Mouse (Mus musculus): Measurements from ENCODE around the gene Scarf2.

The Scarf2 gene

DNA sequence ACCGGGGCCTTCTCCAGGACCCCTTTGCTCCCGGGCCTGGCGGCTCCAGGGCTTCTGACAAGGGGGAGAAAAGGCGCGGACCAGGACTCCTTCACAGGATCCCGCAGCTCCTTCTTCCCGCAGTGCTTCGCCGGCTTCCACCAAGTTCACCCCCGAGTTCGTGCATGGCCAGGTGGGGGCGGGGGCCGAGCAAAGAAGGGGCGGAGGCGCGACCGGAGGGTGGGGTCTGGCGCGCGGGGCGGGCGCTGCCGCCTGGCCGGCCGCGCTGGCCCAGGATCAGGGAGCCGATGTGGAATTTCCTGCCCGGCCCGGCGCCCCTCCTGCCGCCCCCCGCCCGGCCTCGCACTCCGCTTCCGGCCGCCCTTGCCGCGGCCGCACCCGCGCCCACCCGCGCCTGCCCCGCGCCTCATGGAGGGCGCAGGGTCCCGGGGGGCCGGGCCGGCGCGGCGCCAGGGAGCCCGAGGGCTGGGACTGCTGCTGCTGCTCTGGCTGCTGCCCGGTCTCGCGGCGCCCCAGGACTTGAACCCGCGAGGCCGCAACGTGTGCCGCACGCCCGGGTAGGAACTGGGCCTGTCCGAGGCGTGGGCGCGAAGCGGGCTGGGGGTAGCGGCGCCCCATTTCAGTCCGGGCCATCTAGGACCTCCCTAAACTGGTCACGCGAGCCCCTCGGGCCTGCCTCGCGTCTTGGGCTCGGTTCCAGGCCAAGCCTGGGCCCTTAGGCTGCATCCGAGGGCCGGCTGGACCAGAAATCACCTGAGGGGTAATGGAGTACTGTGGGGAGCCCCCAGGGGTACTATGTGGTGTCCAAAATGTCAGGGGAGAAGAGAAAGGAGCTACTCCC, at the start of gene Scarf2:
Gene Scarf2 (plus strand): TSS at position 312 of the 841 bp plus-strand sequence.
- DNase-seq (ENCODE audit: low read depth, low spot score) = no peak

DNA sequence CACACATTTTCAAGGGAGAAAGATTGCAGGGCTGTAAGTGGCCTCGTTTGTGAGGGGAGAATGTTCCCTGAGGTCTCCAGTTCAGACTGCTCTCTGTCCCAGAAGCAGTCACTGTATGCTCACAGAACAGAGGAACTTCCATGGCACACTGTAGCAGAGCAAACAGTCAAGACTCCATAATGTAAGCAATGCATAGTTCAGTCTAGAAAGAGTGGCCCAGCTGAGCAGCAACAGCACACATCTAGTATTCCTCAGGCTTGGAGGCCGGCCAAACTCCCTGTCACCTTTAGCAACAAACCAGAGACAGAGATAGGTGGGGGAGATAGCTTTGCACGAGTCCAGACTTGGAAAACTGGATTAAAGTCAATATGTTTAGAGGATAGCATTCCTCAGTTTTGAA, 44.1 kb upstream of the Scarf2 start:
- DNase-seq (ENCODE audit: low read depth, low spot score) = no peak

DNA sequence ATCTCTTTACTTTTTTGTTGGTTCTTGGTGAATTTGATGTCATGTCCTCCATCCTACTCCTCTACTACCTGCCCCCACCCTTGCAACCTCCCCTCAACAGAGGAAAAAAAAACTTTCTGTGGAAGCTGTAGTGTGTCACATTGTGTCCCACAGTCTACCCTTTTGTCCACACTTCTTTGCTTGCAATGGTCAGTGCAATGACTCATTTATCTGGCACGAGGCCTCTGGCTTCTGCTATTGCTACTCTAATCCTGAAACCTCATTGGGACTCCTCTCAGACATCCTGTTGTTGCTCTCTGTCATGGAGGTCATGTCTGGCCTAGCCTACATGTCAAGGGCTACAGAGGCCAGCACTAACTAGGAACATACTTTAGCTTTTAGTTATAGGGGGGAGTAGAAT, 43.4 kb upstream of the Scarf2 start:
- no peak for DNase-seq (ENCODE audit: low read depth, low spot score)

DNA sequence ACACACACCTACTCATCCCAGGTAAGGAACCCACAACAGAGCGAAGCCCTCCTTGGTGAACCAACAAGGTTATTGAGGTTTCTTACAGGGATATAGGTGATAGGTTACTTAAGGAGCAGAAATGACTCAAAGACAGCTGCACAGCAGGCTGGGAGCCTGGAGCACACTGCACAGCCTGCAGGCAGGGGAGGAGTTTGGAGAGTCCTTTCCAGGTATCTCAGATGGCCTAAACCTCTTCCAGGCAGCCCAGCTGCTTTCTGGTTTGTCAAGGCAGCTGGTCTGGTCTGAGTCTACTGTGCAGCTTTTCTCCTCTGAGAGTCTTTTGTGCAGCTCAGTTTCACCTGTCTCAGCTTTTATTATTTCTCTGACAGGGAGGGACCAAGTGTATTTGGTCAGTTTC, 39.3 kb upstream of the Scarf2 start:
- DNase-seq (ENCODE audit: low read depth, low spot score) = no peak

DNA sequence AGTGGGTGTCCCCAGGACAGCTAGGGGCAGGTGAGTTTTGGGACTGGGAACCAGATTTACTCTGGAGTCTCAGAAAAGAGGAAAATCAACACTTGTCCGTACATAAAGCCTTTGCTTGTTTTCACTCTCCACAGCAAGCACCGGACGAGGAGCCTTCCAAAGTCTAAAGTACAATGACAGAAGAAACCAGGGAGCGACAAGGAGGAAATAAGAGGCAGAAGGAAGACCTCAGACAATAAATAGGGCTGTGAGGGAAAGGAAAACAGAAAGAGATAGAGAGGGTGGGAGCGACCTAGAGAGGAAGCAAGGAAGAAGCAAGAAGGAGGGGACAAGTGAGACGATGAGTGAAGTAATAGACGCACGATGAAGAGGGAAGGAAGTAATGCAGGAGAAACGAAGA, 38.2 kb upstream of the Scarf2 start:
- no peak for DNase-seq (ENCODE audit: low read depth, low spot score)

DNA sequence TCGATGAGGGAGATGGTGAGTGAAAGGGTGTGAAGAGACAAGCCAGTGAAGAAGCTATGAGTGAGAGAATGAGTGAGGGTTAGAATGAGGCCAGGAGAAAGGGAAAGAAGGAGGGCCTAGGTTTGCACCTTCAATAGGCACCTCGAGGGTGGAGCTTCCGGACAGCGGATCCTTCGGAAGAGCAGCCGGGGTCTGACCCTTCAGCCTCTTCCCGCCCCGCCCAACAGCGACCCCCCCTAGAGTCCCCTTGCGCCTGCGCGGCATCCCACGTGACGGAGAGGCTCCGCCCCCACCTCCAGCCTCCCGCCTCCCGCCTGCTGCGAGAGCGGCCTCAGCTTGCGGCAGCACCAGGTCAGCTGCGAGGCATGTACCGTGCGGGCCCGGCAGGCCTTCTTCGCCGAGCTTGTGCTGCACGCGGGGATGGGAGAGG, 37.7 kb upstream of the Scarf2 start, which contains the start of gene Klhl22:
Gene Klhl22 (plus strand): TSS at position 275 of the 430 bp plus-strand sequence.
- peak; percentile 96 for DNase-seq (ENCODE audit: low read depth, low spot score)

DNA sequence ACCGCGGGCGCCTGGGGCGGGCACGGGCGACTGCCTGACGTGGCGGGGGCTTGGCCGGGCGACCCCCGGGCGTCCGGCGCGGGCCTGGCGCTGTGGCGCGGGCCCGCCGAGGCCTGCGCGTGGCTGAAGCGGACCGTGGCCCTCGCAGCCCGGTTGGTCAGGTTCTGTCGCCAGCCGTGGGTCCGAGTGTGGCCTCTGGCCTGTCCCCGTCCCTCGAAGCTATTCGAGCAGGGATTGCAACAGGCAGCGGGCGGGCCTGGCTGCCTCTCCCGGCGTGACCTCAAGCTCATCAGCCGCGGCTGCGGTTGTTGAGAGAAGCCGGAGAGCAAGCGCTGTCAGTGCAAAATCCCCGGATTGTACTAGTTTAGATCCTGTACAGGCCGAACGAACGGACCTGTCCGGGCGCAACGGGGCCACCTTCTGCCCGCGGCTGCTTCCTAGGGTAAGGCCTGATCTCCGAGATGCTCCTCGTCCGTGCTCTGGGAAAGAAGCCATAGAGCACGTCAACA, 37.2 kb upstream of the Scarf2 start:
- DNase-seq (ENCODE audit: low read depth, low spot score) = peak; percentile 73

DNA sequence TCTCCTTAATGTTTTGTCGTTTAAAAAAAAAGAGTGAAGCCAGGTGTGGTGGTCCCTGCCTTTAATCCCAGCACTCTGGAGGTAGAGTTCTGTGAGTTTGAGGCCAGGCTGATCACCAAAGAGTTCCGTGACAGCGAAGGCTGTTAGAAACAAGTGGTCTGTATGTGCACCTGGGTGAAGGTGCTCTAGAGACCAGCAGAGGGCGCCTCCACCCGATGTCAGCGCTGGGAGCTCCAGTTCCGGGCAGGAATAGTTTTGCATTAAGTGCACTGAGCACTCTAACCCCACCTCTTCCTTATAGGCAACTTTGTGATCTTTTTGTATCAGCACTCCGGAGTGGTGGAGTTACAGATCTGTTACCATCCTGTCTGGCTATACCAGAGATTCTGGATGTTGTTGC, 36.4 kb upstream of the Scarf2 start:
- DNase-seq (ENCODE audit: low read depth, low spot score) = peak; percentile 51

DNA sequence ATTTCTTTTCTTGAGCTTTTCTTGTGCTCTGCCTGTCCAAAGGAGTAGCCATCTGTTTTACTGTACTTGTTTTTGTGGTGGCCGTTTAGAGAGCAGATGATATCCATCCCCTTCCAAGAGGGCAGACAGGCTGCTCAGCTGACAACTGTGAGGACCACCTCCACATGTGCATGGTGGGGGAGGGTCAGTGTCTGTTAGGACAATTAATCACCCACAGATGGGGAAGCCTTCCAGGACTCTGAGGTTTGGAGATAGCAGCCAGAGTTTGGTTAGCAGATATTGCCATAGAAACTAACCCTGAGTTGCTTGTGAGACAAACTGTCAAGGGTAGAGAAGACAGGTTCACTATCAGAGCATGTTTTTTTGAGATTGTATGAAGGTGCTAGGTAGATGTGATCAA, 36.0 kb upstream of the Scarf2 start:
- no peak for DNase-seq (ENCODE audit: low read depth, low spot score)

DNA sequence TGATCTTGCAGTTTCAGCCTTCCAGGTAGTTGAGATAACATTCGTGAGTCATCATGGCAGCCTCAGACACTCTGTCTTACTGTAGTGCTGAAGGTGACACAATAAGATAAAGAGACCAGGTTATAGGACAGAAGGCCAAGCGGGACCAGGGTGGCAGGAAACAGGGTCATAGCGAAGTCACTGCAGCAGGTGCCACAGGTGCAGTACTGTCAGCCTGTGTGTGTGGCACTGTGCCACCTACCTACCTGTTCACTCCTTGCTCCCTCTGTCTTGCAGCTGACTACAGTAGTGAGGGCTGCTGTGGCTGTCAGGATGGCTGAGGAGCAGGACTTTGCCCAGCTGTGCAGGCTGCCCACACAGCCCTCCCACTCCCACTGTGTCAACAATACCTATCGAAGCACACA, 33.0 kb upstream of the Scarf2 start:
- no peak for DNase-seq (ENCODE audit: low read depth, low spot score)

DNA sequence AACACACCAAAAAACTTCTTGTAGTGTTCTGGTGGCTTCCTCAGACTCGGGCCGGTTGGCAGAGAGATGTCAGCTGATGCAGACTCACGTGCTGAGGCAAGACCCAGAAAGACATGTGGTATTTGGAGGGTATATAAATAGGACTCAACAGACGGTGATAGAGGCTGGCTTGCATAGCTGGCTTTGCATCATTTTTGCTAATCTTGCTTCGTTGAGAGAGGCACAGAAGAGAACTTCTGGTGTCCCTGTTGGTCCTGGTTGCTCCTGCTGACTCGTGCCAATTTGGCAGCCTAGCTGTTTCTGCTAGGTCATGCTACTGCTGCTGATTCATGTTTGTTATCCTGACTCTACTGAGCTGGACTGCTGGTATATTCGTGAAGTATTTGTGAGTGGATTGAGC, 28.2 kb upstream of the Scarf2 start:
- DNase-seq (ENCODE audit: low read depth, low spot score) = peak; percentile 95

DNA sequence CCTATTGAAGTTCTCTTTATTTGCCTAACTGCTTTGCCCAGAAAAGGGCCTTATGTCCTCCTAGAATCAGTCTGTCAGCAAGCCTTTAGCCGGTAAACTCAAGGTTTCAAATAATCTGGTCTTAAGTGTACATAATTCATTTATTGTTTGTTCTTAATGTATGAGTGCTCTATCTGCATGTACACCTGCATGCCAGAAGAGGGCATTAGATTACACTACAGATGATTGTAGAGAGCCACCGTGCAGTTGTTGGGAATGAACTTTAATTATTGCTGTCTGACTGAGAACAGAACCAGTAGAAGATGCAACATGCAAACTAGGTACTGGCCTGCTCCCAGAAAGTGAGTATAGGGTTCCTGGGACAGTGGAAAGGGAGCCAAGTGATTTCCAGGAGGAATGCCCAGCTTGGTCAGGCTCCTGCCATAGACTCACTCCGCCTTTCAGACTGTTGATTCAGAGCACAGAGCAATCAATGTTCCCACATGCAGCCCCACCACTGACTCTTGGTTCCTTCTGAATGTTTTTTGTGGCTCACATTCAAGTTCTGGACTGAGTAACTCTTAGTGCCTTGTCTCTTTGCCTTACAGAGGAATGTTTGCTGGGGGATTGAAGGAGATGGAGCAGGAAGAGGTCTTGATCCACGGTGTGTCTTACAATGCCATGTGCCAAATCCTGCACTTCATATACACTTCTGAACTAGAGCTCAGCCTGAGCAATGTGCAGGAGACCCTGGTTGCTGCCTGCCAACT, 25.8 kb upstream of the Scarf2 start:
- peak; percentile 25 for DNase-seq (ENCODE audit: low read depth, low spot score)

DNA sequence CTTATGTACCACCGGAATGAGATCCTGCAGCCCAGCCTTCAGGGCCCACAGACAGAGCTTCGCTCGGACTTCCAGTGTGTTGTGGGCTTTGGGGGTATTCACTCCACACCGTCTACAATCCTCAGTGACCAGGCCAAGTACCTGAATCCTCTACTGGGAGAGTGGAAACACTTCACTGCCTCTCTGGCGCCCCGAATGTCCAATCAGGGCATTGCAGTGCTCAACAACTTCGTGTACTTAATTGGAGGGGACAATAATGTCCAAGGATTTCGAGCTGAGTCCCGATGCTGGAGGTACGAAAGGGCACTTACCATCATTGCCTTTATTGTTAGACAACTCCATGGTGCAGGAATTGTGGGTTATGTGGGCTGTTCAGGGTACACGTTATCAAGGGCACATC, 20.3 kb upstream of the Scarf2 start:
- peak; percentile 32 for DNase-seq (ENCODE audit: low read depth, low spot score)

DNA sequence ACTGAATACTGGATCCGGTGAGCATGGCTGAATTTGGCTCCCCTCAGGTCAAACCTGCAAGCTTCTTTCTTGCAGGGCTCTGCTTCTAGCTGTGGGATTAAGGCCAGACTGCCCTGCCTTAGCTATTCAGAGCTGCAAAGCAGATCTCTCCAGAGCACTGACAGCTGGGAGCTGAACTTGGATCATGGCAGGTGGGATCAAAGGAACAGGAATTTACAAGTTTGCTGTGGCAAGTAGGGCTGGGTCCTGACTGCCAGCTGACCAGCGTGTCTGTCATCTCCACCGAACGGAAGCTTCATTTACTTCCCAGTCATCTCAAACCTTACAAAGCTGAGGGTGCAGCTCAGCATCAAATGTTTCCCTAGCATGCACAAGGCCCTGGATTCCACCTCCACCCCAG, 18.9 kb upstream of the Scarf2 start:
- DNase-seq (ENCODE audit: low read depth, low spot score) = no peak

DNA sequence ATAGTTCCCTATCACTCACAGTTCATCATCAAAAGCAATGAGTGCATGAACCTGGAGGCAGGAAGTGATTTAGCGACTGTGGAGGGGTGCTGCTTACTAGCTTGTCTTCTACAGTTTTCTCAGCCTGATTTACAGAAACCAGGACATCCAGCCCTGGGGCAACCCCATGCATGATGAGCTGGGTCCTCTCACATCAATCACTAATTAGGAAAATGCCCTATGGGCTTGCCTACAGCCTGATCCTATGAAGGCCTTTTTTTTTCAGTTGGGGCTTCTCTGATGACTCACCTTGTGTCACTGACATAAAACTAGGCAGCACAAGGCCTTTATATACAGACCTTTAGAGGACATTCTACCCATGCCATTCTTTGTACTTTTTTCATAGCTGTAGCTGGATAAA, 17.4 kb upstream of the Scarf2 start:
- DNase-seq (ENCODE audit: low read depth, low spot score) = no peak

DNA sequence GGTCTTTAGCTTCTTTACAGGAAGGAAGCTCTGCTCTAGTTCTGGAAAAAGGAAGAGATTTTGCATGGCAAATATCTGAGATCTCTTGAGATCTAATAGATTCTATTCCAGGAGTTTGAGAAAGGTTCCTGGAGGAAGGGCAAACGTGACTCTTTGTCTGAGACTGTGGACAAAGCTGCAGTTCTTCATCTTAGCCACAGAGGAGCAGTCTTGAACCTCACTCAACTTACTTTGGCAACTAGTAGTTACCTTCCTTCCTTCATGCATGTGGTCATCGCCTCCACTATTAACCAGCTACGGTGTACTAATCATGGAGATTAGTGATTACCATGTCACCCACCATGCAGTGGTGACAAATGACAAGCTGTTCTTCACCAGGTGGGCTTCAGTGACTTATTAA, 11.7 kb upstream of the Scarf2 start:
- DNase-seq (ENCODE audit: low read depth, low spot score) = peak; percentile 24

DNA sequence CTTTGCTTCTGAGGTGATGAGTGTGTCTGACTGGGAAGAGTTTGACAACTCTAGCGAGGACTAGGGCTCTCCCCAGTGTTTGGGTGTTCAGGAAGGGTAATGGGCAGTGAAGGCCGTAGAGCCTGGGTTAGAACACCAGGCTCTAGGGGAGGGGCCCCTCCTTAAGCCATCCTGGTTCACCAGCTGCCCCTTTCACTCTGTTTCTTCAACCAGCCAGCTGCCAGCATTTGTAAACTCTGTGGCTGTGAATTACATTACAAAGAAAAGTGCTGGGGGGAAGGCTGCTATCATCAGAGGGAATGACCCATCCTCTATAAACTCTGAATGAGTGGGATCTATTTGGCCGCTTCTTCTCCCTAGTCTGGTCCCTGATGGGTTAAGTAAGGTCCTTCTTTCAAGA, 4.4 kb upstream of the Scarf2 start:
- DNase-seq (ENCODE audit: low read depth, low spot score) = no peak

DNA sequence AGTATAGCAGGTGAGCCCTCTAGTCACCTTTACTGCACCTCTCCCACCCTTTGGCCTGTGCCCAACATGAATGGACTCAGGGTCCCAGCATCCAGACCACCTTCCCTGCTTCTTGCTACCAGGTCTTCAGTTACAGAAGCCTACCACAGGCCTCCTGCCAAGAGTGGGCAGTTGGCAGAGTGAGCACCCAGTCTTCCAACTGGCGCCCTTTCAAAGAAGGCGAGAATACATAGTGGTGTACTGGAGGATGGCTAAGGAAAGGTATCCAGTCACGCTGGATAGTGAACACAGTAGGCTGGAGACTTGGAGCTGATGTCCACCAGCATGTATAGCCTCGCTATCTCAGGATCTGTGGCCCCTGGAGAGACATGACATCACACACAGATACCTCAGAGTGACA, 3.0 kb upstream of the Scarf2 start:
- peak; percentile 61 for DNase-seq (ENCODE audit: low read depth, low spot score)

DNA sequence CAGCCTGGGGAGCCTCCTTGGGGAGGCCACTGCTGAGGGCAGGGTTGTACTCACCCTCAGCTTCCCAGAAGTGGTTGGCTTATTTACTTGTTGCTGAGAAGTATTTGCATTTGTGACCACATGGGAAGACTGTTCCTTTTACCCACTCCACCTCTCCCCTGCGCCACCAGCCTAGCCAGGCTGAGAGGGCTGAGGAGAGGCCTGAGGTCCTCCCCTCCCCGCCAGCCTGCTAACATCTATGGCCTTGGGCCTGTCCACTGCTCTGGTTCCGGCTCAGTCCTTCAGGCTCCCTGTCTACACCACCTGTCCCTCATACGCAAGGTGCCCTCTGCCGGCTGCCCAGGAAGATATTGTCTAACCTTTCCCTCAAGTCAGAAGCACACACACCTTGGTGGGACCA, 1.4 kb upstream of the Scarf2 start:
- no peak for DNase-seq (ENCODE audit: low read depth, low spot score)

DNA sequence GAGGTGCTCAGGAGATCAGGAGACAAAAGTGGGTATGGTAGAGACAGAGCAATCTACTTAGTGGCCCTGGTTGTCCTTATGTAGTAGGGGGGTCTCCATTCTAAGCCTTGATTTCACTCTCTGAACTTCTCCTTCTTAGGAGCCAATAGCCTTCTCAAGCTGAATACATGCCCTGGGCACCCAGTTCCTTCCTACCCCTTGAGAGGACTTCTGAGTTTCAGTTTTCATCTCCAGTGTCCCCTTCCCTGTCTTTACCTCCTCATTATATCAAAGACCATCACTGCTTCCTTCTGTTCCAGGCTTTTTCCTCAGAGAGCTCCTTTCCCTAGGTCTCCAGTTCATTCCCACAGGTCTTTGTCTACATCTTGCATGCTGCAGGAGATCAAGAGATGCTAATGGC, 563 bp upstream of the Scarf2 start:
- DNase-seq (ENCODE audit: low read depth, low spot score) = no peak

DNA sequence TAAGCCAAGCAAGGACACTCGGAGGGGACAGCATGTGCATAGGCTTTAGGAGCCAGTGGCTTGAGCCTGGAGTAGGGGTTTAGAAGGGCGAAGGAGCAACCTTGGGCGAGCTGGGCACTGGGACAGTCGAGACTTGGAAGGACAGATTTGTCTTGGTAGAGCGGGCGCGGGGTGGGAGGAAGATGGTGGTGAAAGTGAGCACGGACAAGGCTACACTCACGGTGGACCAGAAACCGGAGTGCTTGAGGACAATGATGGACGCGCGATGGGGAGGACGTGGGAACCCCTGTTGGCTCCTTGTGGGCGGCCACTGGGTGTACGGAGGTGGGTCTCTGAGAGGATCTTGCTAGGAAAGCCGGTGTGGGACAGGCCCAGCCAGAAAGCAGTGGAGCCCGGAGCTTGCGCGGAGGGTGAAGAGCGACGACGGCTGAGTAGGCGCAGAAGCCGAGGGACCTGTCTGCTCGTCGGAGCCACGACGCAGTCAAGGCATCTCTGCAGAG, 780 bp downstream of the Scarf2 start:
- no peak for DNase-seq (ENCODE audit: low read depth, low spot score)

DNA sequence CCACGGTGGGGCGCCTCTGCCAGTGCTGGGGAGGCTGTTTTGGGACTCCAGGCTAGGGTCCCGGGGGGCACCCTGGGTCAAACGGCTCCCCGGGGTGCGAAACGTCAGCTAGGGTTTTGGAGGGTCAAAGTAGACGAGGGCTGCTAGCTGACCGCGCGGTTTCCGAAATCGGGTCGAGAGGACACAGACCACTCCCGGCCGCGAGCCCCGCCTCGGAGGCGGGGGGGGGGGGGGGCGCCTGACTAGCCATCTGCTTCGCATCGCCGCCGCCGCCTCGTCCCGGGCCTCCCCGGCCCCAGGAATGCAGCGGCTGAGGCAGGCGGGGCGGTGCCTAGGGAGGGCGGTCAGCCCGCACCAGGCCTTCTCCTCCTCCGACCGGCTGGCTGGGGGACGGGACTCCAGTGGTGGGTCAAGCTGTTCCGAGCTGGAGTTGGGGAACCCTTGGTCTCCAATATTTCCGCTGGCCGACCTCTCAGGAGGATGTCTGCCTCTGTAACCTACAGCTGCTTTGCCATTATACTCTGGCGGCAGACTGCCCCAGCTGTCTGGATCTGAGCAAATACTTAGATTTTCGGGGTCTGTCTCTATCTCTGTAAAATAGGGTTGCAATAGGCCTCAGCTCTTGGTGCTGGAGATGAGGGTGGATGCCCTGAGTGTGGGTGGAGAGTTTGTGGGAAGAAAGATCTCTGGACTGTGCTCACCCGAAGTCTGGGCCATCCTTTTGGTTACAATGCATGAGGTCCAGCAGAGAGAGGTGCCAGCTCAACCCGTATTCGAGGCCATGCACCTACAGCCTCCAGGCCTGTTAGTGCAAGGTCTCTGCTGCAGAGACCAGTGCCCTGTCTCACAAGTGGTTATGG, 1.5 kb downstream of the Scarf2 start:
- no peak for DNase-seq (ENCODE audit: low read depth, low spot score)

Measured in brain, adult 2 months (tissue).